Mouse (Mus musculus): ENCODE measurements around the gene Dock2.

Dock2 gene

GRCm38 (mm10) chr11:34415884-34416618, 367.6 kb downstream of the Dock2 start:
- no peak for DNase-seq

GRCm38 (mm10) chr11:34406850-34407249, 376.8 kb downstream of the Dock2 start:
- DNase-seq = no peak

- no peak for DNase-seq
These were observed 377.4 kb downstream of the Dock2 start for GRCm38 (mm10) chr11:34406309-34406708.

GRCm38 (mm10) chr11:34405311-34405710, 378.4 kb downstream of the Dock2 start:
- DNase-seq = no peak

- no peak for DNase-seq
These were observed 382.3 kb downstream of the Dock2 start for GRCm38 (mm10) chr11:34401343-34401742.

GRCm38 (mm10) chr11:34398555-34398954, 385.1 kb downstream of the Dock2 start:
- DNase-seq = no peak

GRCm38 (mm10) chr11:34397661-34398060, 386.0 kb downstream of the Dock2 start:
- no peak for DNase-seq

- DNase-seq = no peak
These were observed 387.9 kb downstream of the Dock2 start for GRCm38 (mm10) chr11:34395802-34396201.

GRCm38 (mm10) chr11:34392105-34392504, 391.6 kb downstream of the Dock2 start:
- DNase-seq = no peak

- no peak for DNase-seq
These were observed 394.2 kb downstream of the Dock2 start for GRCm38 (mm10) chr11:34389261-34390116.

- no peak for DNase-seq
These were observed 398.5 kb downstream of the Dock2 start for GRCm38 (mm10) chr11:34385001-34385688.

- DNase-seq = no peak
These were observed 399.5 kb downstream of the Dock2 start for GRCm38 (mm10) chr11:34384178-34384577.

- no peak for DNase-seq
These were observed 400.2 kb downstream of the Dock2 start for GRCm38 (mm10) chr11:34383501-34383900.

- DNase-seq = no peak
These were observed 406.0 kb downstream of the Dock2 start for GRCm38 (mm10) chr11:34377649-34378048.

GRCm38 (mm10) chr11:34375557-34375956, 408.1 kb downstream of the Dock2 start:
- DNase-seq = no peak

GRCm38 (mm10) chr11:34372224-34372623, 411.5 kb downstream of the Dock2 start:
- no peak for DNase-seq

GRCm38 (mm10) chr11:34356109-34356508, 427.6 kb downstream of the Dock2 start:
- no peak for DNase-seq

- DNase-seq = peak; percentile 76
These were observed 428.3 kb downstream of the Dock2 start for GRCm38 (mm10) chr11:34355406-34355805.

GRCm38 (mm10) chr11:34349453-34350056, 434.1 kb downstream of the Dock2 start:
- no peak for DNase-seq

GRCm38 (mm10) chr11:34348287-34348918, 435.3 kb downstream of the Dock2 start:
- DNase-seq = no peak

- DNase-seq = no peak
These were observed 439.4 kb downstream of the Dock2 start for GRCm38 (mm10) chr11:34344310-34344709.

- no peak for DNase-seq
These were observed 439.9 kb downstream of the Dock2 start for GRCm38 (mm10) chr11:34343742-34344307.
